Mouse (Mus musculus): ENCODE data around the gene Hoxd4. TPM values are rescaled to one million over a fixed set of nuclear protein-coding genes. Genes with fewer than 3 reads are reported as not detected.

The Hoxd4 gene
- polyA plus RNA-seq, 1 experiment from 2014 or later = 4.7 TPM

- WGBS = under 1% methylated on average over 26 of the region's 26 CpGs
- H3K4me2 ChIP-seq (ENCODE audit: low read depth, low read length) = peak overlapping the region; percentile 75
- ATAC-seq (ENCODE audit: low read depth) = peak; percentile 50
- H3K36me3 ChIP-seq (ENCODE audit: control insufficient read depth, insufficient read depth, low read length) = no peaks in the 10 kb centered on the region
- peaks cover 53% of the 10 kb centered on the region for H3K4me1 ChIP-seq (ENCODE audit: control insufficient read depth, insufficient read depth, low read length)
- peak overlapping the region; percentile 99 for H3K4me3 ChIP-seq (ENCODE audit: low read depth, low read length)
- H3K27ac ChIP-seq (ENCODE audit: low read depth, low read length) = peak overlapping the region; percentile 100
- peak overlapping the region; percentile 100 for H3K9ac ChIP-seq (replicated peaks; ENCODE audit: low read depth, low read length)
- H3K27me3 ChIP-seq (ENCODE audit: control insufficient read depth, insufficient read depth, low read length) = no peaks in the 10 kb centered on the region
- no peaks in the 10 kb centered on the region for H3K9me3 ChIP-seq (ENCODE audit: control insufficient read depth, low read length)
Observed at GRCm38 (mm10) chr2:74715504-74716241, 3.9 kb downstream of the Hoxd4 start.

DNA sequence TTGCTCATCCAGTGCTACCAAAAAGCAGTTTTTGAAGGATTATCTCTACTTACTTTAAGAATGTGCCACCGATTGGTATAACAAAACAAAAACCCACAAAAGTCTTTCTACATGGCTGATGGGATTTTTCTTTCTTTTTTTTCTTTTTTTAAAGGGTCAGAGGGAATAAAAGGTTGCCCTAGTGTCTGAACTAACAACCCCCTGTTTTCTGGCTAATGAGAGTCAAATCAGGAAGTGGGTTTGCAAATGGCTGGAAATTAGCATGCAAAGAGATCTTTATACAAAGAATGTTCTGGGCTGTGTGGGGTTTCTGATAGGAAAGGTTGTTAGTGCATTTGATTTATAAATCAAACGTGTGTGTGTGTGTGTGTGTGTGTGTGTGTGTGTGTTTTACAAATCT lies 8.7 kb downstream of the Hoxd4 start:
- H3K4me1 ChIP-seq (ENCODE audit: control insufficient read depth, insufficient read depth, low read length) = peaks cover 97% of the 10 kb centered on the region
- no peak overlapping the region for H3K9ac ChIP-seq (replicated peaks; ENCODE audit: low read depth, low read length)
- no peak for ATAC-seq (ENCODE audit: low read depth)
- no peaks in the 10 kb centered on the region; the same call in 1 of the 2 replicates for H3K36me3 ChIP-seq (ENCODE audit: control insufficient read depth, insufficient read depth, low read length)
- H3K9me3 ChIP-seq (ENCODE audit: control insufficient read depth, low read length) = no peaks in the 10 kb centered on the region
- no peaks in the 10 kb centered on the region for H3K27me3 ChIP-seq (ENCODE audit: control insufficient read depth, insufficient read depth, low read length)
- peak overlapping the region; percentile 2; the same call in 1 of the 2 replicates for H3K4me3 ChIP-seq (ENCODE audit: low read depth, low read length)
- 4% methylated on average over 2 of the region's 2 CpGs for WGBS
- H3K4me2 ChIP-seq (ENCODE audit: low read depth, low read length) = peak overlapping the region; percentile 68
- H3K27ac ChIP-seq (ENCODE audit: low read depth, low read length) = peak overlapping the region; percentile 48; the same call in 1 of the 2 replicates

DNA sequence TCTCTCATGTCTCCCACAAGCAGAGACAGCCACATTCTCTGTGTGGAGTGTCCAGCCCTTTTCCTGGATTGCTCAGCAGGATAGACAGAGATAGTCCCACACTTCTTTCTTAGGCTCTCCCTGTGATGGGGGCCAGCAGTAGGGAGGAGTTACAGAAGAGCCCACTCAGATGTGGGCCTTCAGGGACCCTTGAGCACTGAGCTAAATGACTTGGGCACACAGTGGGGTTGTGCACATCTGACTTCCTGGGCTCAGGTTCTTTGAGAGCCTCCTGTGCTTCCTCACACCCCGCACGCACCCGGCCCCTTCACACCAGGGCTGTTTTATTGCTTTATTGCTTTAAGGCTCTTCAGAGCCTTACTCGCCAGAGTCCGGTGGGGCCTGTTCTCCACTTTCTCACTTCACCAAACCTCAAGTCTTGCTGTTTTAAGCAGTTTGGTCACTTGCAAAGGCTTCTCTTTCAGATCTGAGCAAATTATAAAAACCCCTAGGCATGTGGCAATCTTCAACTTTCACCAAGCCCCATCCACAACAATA lies 9.3 kb downstream of the Hoxd4 start:
- Histone ChIP-seq H3K4me1 (ENCODE audit: control insufficient read depth, insufficient read depth, low read length) (peaks cover 98% of the 10 kb centered on the region), H3K9me3 (ENCODE audit: control insufficient read depth, low read length) (no peaks in the 10 kb centered on the region), H3K27ac (ENCODE audit: low read depth, low read length) (peak overlapping the region; percentile 48), H3K4me2 (ENCODE audit: low read depth, low read length) (peak overlapping the region; percentile 68), H3K4me3 (ENCODE audit: low read depth, low read length) (0 out of 2 replicates have a peak overlapping the region, but pooled peaks have one; percentile 2), H3K27me3 (ENCODE audit: control insufficient read depth, insufficient read depth, low read length) (no peaks in the 10 kb centered on the region), H3K36me3 (ENCODE audit: control insufficient read depth, insufficient read depth, low read length) (peaks cover under 1% of the 10 kb centered on the region; the same call in 1 of the 2 replicates), H3K9ac (replicated peaks; ENCODE audit: low read depth, low read length) (peak overlapping the region; percentile 32; the same call in 1 of the 2 replicates)
- WGBS = 4% methylated on average over 5 of the region's 5 CpGs
- no peak for ATAC-seq (ENCODE audit: low read depth)

DNA sequence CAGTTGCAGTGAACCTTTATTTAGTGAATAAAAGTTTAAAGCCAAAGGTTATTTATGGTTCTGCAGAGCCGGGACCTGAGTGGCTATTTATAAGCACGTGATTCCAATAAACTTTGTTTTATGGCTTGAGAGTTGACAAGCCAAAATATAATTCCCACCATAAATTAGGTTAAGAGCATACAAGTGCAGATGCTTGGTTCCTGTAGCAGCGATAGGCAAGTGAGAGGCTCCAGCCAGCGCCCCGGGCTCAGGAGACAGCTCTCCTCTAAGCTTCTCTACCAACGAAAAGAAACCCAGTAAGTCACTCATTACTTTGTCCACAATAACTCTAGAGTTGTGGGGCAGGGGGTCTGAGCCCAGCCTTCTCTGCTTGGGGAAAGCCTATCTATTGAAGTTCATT lies 10.2 kb downstream of the Hoxd4 start:
- Histone ChIP-seq H3K36me3 (ENCODE audit: control insufficient read depth, insufficient read depth, low read length) (peaks cover 5% of the 10 kb centered on the region; the same call in 1 of the 2 replicates), H3K4me2 (ENCODE audit: low read depth, low read length) (peak overlapping the region; percentile 68), H3K27ac (ENCODE audit: low read depth, low read length) (peak overlapping the region; percentile 62; the same call in 1 of the 2 replicates), H3K27me3 (ENCODE audit: control insufficient read depth, insufficient read depth, low read length) (no peaks in the 10 kb centered on the region), H3K4me1 (ENCODE audit: control insufficient read depth, insufficient read depth, low read length) (peaks cover 98% of the 10 kb centered on the region), H3K4me3 (ENCODE audit: low read depth, low read length) (peak overlapping the region; percentile 24; the same call in 1 of the 2 replicates), H3K9ac (replicated peaks; ENCODE audit: low read depth, low read length) (peak overlapping the region; percentile 48; the same call in 1 of the 2 replicates), H3K9me3 (ENCODE audit: control insufficient read depth, low read length) (no peaks in the 10 kb centered on the region)
- WGBS = 5% methylated on average over 6 of the region's 6 CpGs
- 0 out of 2 replicates have a peak, but pooled peaks have one; percentile 39 for ATAC-seq (ENCODE audit: low read depth)

GRCm38 (mm10) chr2:74722949-74723348 lies 11.2 kb downstream of the Hoxd4 start:
- no peaks in the 10 kb centered on the region for H3K9me3 ChIP-seq (ENCODE audit: control insufficient read depth, low read length)
- H3K36me3 ChIP-seq (ENCODE audit: control insufficient read depth, insufficient read depth, low read length) = peaks cover 6% of the 10 kb centered on the region; the same call in 1 of the 2 replicates
- H3K4me2 ChIP-seq (ENCODE audit: low read depth, low read length) = peak overlapping the region; percentile 68
- no peaks in the 10 kb centered on the region for H3K27me3 ChIP-seq (ENCODE audit: control insufficient read depth, insufficient read depth, low read length)
- peak overlapping the region; percentile 62 for H3K27ac ChIP-seq (ENCODE audit: low read depth, low read length)
- H3K4me3 ChIP-seq (ENCODE audit: low read depth, low read length) = peak overlapping the region; percentile 24
- peaks cover 98% of the 10 kb centered on the region for H3K4me1 ChIP-seq (ENCODE audit: control insufficient read depth, insufficient read depth, low read length)
- no peak for ATAC-seq (ENCODE audit: low read depth)
- H3K9ac ChIP-seq (replicated peaks; ENCODE audit: low read depth, low read length) = peak overlapping the region; percentile 48
- WGBS = 8% methylated on average over 8 of the region's 8 CpGs

- Histone ChIP-seq H3K4me1 (ENCODE audit: control insufficient read depth, insufficient read depth, low read length) (peaks cover 95% of the 10 kb centered on the region), H3K36me3 (ENCODE audit: control insufficient read depth, insufficient read depth, low read length) (peaks cover 17% of the 10 kb centered on the region), H3K9ac (replicated peaks; ENCODE audit: low read depth, low read length) (peak overlapping the region; percentile 48), H3K9me3 (ENCODE audit: control insufficient read depth, low read length) (no peaks in the 10 kb centered on the region), H3K4me3 (ENCODE audit: low read depth, low read length) (peak overlapping the region; percentile 24; the same call in 1 of the 2 replicates), H3K27me3 (ENCODE audit: control insufficient read depth, insufficient read depth, low read length) (no peaks in the 10 kb centered on the region), H3K27ac (ENCODE audit: low read depth, low read length) (peak overlapping the region; percentile 83), H3K4me2 (ENCODE audit: low read depth, low read length) (peak overlapping the region; percentile 68)
- 11% methylated on average over 7 of the region's 7 CpGs for WGBS
- ATAC-seq (ENCODE audit: low read depth) = no peak
Observed at GRCm38 (mm10) chr2:74724244-74725015, 12.7 kb downstream of the Hoxd4 start.

DNA sequence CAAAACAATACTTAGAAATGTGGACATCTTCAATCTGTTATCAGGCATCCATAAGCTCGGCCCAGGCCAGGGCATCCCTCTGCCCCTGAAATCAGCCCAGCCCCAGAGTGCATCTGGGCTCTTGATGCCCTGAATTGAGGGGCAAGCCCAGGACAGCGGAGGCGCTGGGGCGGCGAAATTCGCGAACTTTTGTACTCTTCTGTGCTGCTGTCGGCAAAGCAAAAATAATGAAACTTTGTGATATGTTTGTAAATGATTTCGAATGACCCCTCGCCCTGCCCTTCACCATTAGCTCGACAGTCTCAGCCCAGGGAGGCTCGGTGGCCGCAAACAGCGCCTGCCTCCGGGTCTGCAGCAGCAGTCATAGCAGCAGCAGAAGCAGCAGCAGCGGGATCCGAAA lies 13.4 kb downstream of the Hoxd4 start:
- peak overlapping the region; percentile 14 for H3K4me3 ChIP-seq (ENCODE audit: low read depth, low read length)
- H3K27me3 ChIP-seq (ENCODE audit: control insufficient read depth, insufficient read depth, low read length) = no peaks in the 10 kb centered on the region
- peaks cover 17% of the 10 kb centered on the region for H3K36me3 ChIP-seq (ENCODE audit: control insufficient read depth, insufficient read depth, low read length)
- peak overlapping the region; percentile 68 for H3K4me2 ChIP-seq (ENCODE audit: low read depth, low read length)
- peaks cover 88% of the 10 kb centered on the region for H3K4me1 ChIP-seq (ENCODE audit: control insufficient read depth, insufficient read depth, low read length)
- H3K27ac ChIP-seq (ENCODE audit: low read depth, low read length) = peak overlapping the region; percentile 83; the same call in 1 of the 2 replicates
- H3K9ac ChIP-seq (replicated peaks; ENCODE audit: low read depth, low read length) = peak overlapping the region; percentile 46
- no peak for ATAC-seq (ENCODE audit: low read depth)
- no peaks in the 10 kb centered on the region for H3K9me3 ChIP-seq (ENCODE audit: control insufficient read depth, low read length)
- 11% methylated on average over 17 of the region's 17 CpGs for WGBS

- H3K27me3 ChIP-seq (ENCODE audit: control insufficient read depth, insufficient read depth, low read length) = no peaks in the 10 kb centered on the region
- peaks cover 17% of the 10 kb centered on the region for H3K36me3 ChIP-seq (ENCODE audit: control insufficient read depth, insufficient read depth, low read length)
- no peaks in the 10 kb centered on the region for H3K9me3 ChIP-seq (ENCODE audit: control insufficient read depth, low read length)
- H3K9ac ChIP-seq (replicated peaks; ENCODE audit: low read depth, low read length) = peak within 1 kb of the TSS; percentile 46
- H3K27ac ChIP-seq (ENCODE audit: low read depth, low read length) = peak within 1 kb of the TSS; percentile 83
- peak within 1 kb of the TSS; percentile 68 for H3K4me2 ChIP-seq (ENCODE audit: low read depth, low read length)
- H3K4me1 ChIP-seq (ENCODE audit: control insufficient read depth, insufficient read depth, low read length) = peaks cover 87% of the 10 kb centered on the region
- ATAC-seq (ENCODE audit: low read depth) = no peak
- 9% methylated on average over 5 of the region's 5 CpGs for WGBS
- peak within 1 kb of the TSS; percentile 34 for H3K4me3 ChIP-seq (ENCODE audit: low read depth, low read length)
Observed at GRCm38 (mm10) chr2:74726551-74726950, 14.8 kb downstream of the Hoxd4 start, which contains the start of gene Gm28230. Gene Gm28230 (plus strand): TSS chr2:74726728.
